Mouse (Mus musculus) ES-Bruce4 (cell line): Measurements from ENCODE around the gene Nbea. TPM values are rescaled to one million over a fixed set of nuclear protein-coding genes. Genes with fewer than 3 reads are reported as not detected.

Source experiments
- H3K27ac ChIP-seq: 2 replicates; pipeline ENCODE4 v1.5.1; 2012; ENCODE audit warnings: low read length, inconsistent platforms; ENCODE audit not compliant: insufficient read depth
- H3K27me3 ChIP-seq: 2 replicates; pipeline ENCODE4 v1.6.1; 2012; ENCODE audit warnings: mild to moderate bottlenecking, low read length, inconsistent platforms; ENCODE audit not compliant: control insufficient read depth, poor library complexity, insufficient read depth, severe bottlenecking
- H3K36me3 ChIP-seq: 2 replicates; pipeline ENCODE4 v1.6.1; 2012; ENCODE audit warnings: inconsistent platforms, mild to moderate bottlenecking, low read length, moderate library complexity; ENCODE audit not compliant: control insufficient read depth, poor library complexity, insufficient read depth, severe bottlenecking
- H3K4me1 ChIP-seq: one replicate; pipeline ENCODE4 v1.8.1; 2011; ENCODE audit warnings: low read length; ENCODE audit not compliant: control insufficient read depth, insufficient read depth
- H3K4me3 ChIP-seq: 2 replicates; pipeline ENCODE4 v1.5.1; 2011; ENCODE audit warnings: low read depth, mild to moderate bottlenecking, low read length
- H3K9ac ChIP-seq: 2 replicates; pipeline ENCODE4 v1.6.1; 2012; ENCODE audit warnings: low read depth, mild to moderate bottlenecking, inconsistent platforms; ENCODE audit not compliant: poor library complexity, severe bottlenecking
- H3K9me3 ChIP-seq: replicated peaks from 2 replicates; pipeline ENCODE4 v1.6.1; 2012; ENCODE audit warnings: mild to moderate bottlenecking, low read length, inconsistent platforms; ENCODE audit not compliant: control insufficient read depth, poor library complexity, insufficient read depth, severe bottlenecking
- CTCF ChIP-seq: IDR thresholded peaks from one replicate; pipeline ENCODE4 v1.8.1; 2011; ENCODE audit warnings: low read depth, low read length
- EP300 ChIP-seq: IDR thresholded peaks from 2 replicates; pipeline ENCODE4 v1.6.1; 2011; ENCODE audit warnings: low read depth, low read length; ENCODE audit not compliant: insufficient read depth
- POLR2A ChIP-seq: IDR thresholded peaks from one replicate; pipeline ENCODE4 v1.8.1; 2011; ENCODE audit warnings: low read length; ENCODE audit not compliant: insufficient read depth
- polyA plus RNA-seq: library from polyadenylated mRNA; stranded (reverse); fragments of >200 nt; gene quantifications from 2 replicates; pipeline ENCODE4 v1.2.4, GENCODE M21; 2011; ENCODE audit warnings: low read depth; ENCODE audit not compliant: missing spikeins, insufficient read depth, insufficient read length

Gene Nbea
- polyA plus RNA-seq, 1 experiment, result 6.1 TPM

GRCm38 (mm10) chr3:55775753-55776152 lies 407.7 kb downstream of the Nbea start:
- Histone ChIP-seq H3K36me3 (no peaks in the 10 kb centered on the region), H3K27me3 (no peaks in the 10 kb centered on the region; the same call in 1 of the 2 replicates), H3K9me3 (no peaks in the 10 kb centered on the region), H3K4me3 (no peak overlapping the region), H3K9ac (no peak overlapping the region), H3K4me1 (no peaks in the 10 kb centered on the region), H3K27ac (no peak overlapping the region)
- TF ChIP-seq CTCF, result no peak
- TF ChIP-seq EP300, result no peak
- TF ChIP-seq POLR2A, result no peak

- H3K27me3 ChIP-seq, result no peaks in the 10 kb centered on the region; the same call in 1 of the 2 replicates
- no peaks in the 10 kb centered on the region for H3K9me3 ChIP-seq
- H3K27ac ChIP-seq, result no peak overlapping the region
- H3K9ac ChIP-seq, result no peak overlapping the region
- TF ChIP-seq CTCF (no peak), EP300 (no peak), POLR2A (no peak)
- H3K36me3 ChIP-seq, result no peaks in the 10 kb centered on the region
- H3K4me3 ChIP-seq, result no peak overlapping the region
- no peaks in the 10 kb centered on the region for H3K4me1 ChIP-seq
Observed at GRCm38 (mm10) chr3:55775245-55775644, 408.3 kb downstream of the Nbea start.

GRCm38 (mm10) chr3:55774203-55774602 lies 409.3 kb downstream of the Nbea start:
- Histone ChIP-seq H3K4me3 (no peak overlapping the region), H3K36me3 (no peaks in the 10 kb centered on the region), H3K27ac (no peak overlapping the region), H3K9me3 (no peaks in the 10 kb centered on the region), H3K4me1 (no peaks in the 10 kb centered on the region), H3K9ac (no peak overlapping the region), H3K27me3 (no peaks in the 10 kb centered on the region)
- TF ChIP-seq POLR2A, result no peak
- no peak for TF ChIP-seq CTCF
- TF ChIP-seq EP300, result no peak

GRCm38 (mm10) chr3:55769308-55769707 lies 414.2 kb downstream of the Nbea start:
- H3K27ac ChIP-seq, result no peak overlapping the region
- H3K36me3 ChIP-seq, result no peaks in the 10 kb centered on the region
- no peaks in the 10 kb centered on the region; the same call in 1 of the 2 replicates for H3K27me3 ChIP-seq
- no peak overlapping the region for H3K4me3 ChIP-seq
- TF ChIP-seq POLR2A (no peak), CTCF (no peak), EP300 (no peak)
- H3K9ac ChIP-seq, result no peak overlapping the region
- no peaks in the 10 kb centered on the region for H3K4me1 ChIP-seq
- no peaks in the 10 kb centered on the region for H3K9me3 ChIP-seq

- Histone ChIP-seq H3K4me1 (peaks cover 1% of the 10 kb centered on the region), H3K36me3 (no peaks in the 10 kb centered on the region), H3K27ac (no peak overlapping the region), H3K4me3 (no peak overlapping the region), H3K27me3 (no peaks in the 10 kb centered on the region; the same call in 1 of the 2 replicates), H3K9me3 (no peaks in the 10 kb centered on the region), H3K9ac (no peak overlapping the region)
- TF ChIP-seq CTCF (no peak), EP300 (no peak), POLR2A (no peak)
Observed at GRCm38 (mm10) chr3:55768654-55769053, 414.8 kb downstream of the Nbea start.

- H3K27ac ChIP-seq, result no peak overlapping the region
- no peaks in the 10 kb centered on the region; the same call in 1 of the 2 replicates for H3K27me3 ChIP-seq
- H3K9me3 ChIP-seq, result no peaks in the 10 kb centered on the region
- peaks cover 1% of the 10 kb centered on the region for H3K4me1 ChIP-seq
- H3K4me3 ChIP-seq, result no peak overlapping the region
- TF ChIP-seq POLR2A (no peak), EP300 (0 out of 2 replicates have a peak, but pooled peaks have one; percentile 55)
- H3K36me3 ChIP-seq, result no peaks in the 10 kb centered on the region
- no peak overlapping the region for H3K9ac ChIP-seq
Observed at GRCm38 (mm10) chr3:55763591-55763990, 419.9 kb downstream of the Nbea start.
